Mouse (Mus musculus) lung, postnatal 0 days (tissue): ENCODE results near the gene Ogdh.

Experiments used
- CTCF ChIP-seq: IDR thresholded peaks from 2 replicates; pipeline ENCODE4 v1.5.1; 2016; ENCODE audit warnings: antibody characterized with exemption, mild to moderate bottlenecking
- EP300 ChIP-seq: IDR thresholded peaks from 2 replicates; pipeline ENCODE4 v1.6.1; 2016; ENCODE audit warnings: antibody characterized with exemption, mild to moderate bottlenecking, control low read depth

DNA sequence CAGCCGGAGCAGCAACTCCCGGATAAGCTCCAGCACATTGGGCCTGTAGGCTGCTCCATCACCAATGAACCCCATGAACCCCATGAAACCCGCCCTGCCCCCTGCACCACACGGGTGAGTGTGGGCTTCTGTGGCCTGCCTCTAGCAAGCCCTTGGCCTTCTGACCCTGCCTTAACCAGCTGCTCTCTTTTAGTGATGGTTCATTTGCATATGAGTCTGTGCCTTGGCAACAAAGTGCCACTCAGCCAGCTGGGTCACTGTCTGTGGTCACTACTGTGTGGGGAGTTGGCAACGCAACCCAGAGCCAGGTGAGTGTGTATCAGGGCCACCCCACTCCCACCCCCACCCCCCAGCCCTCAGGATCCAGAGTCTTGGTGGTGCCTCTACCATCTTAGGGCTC is 104.1 kb downstream of the Ogdh start:
- no peak for TF ChIP-seq CTCF
- no peak for TF ChIP-seq EP300
